Mouse (Mus musculus) midbrain, embryonic 14.5 days (tissue): ENCODE data around the gene Stom. TPM values are rescaled to one million over a fixed set of nuclear protein-coding genes. Genes with fewer than 3 reads are reported as not detected.

Source experiments
- ATAC-seq: fragments of 200-750 bp; cut with Nextera tagmentation; 2 replicates; pipeline ENCODE4 v1.8.0; 2017; ENCODE audit warnings: moderate number of reproducible peaks, moderate library complexity; ENCODE audit not compliant: low FRiP score, low TSS enrichment
- DNase-seq: peaks from one replicate; pipeline ENCODE4 v3.0.0-alpha.2; 2015
- H3K27ac ChIP-seq: fragments of 300-500 bp; sonication (generic); replicated peaks from 2 replicates; pipeline ENCODE4 v1.5.1; 2014; ENCODE audit warnings: mild to moderate bottlenecking, low read depth, low read length, moderate library complexity
- H3K27me3 ChIP-seq: fragments of 300-500 bp; sonication (generic); 2 replicates; pipeline ENCODE4 v1.6.1; 2014; ENCODE audit warnings: low read length, control low read depth, mixed read lengths; ENCODE audit not compliant: control insufficient read depth, insufficient read depth
- H3K36me3 ChIP-seq: fragments of 300-500 bp; sonication (generic); 2 replicates; pipeline ENCODE4 v1.6.1; 2014; ENCODE audit warnings: low read length, control low read depth; ENCODE audit not compliant: control insufficient read depth, insufficient read depth
- H3K4me1 ChIP-seq: fragments of 300-500 bp; sonication (generic); 2 replicates; pipeline ENCODE4 v1.6.1; 2014; ENCODE audit warnings: mild to moderate bottlenecking, antibody characterized with exemption, low read length, control low read depth; ENCODE audit not compliant: control insufficient read depth, insufficient read depth
- H3K4me2 ChIP-seq: fragments of 300-500 bp; sonication (generic); 2 replicates; pipeline ENCODE4 v1.6.1; 2014; ENCODE audit warnings: mild to moderate bottlenecking, low read length, moderate library complexity
- H3K4me3 ChIP-seq: fragments of 300-500 bp; sonication (generic); replicated peaks from 2 replicates; pipeline ENCODE4 v1.5.1; 2014; ENCODE audit warnings: low read depth, low read length
- H3K9ac ChIP-seq: fragments of 300-500 bp; sonication (generic); replicated peaks from 2 replicates; pipeline ENCODE4 v1.6.1; 2014; ENCODE audit warnings: mild to moderate bottlenecking, low read length, moderate library complexity
- H3K9me3 ChIP-seq: fragments of 300-500 bp; sonication (generic); 2 replicates; pipeline ENCODE4 v1.6.1; 2016; ENCODE audit warnings: low read length, control low read depth, mixed read lengths; ENCODE audit not compliant: control insufficient read depth
- WGBS: fragments of 180-500 bp; shearing (Covaris S2); extraction: QIAGEN DNeasy Blood & Tissue Kit; methylation state at CpG from one replicate; pipeline ENCODE4 v1.1.7; 2014; 5-methylcytosine and 5-hydroxymethylcytosine counted together
- polyA plus RNA-seq: library from polyadenylated mRNA; unstranded; fragments of >200 nt; fragmentation: Nextera tagmentation; extraction: Ambion mirVana; gene quantifications from 2 replicates; pipeline ENCODE4 v1.2.1, GENCODE M21; 2014

The Stom gene
- polyA plus RNA-seq, 1 experiment from 2014 or later = 11.2 TPM

- Histone ChIP-seq H3K36me3 (no peaks in the 10 kb centered on the region), H3K27ac (no peak overlapping the region), H3K4me3 (no peak overlapping the region), H3K9me3 (no peaks in the 10 kb centered on the region), H3K27me3 (no peaks in the 10 kb centered on the region), H3K4me2 (no peak overlapping the region), H3K4me1 (no peaks in the 10 kb centered on the region), H3K9ac (no peak overlapping the region)
- WGBS = 80% methylated on average over 1 of the region's 1 CpGs
- no peak for DNase-seq
- ATAC-seq = no peak
These were observed 28.6 kb downstream of the Stom start for GRCm38 (mm10) chr2:35308166-35308565.

- WGBS = 82% methylated on average over 13 of the region's 13 CpGs
- Histone ChIP-seq H3K4me3 (no peak overlapping the region), H3K4me2 (no peak overlapping the region), H3K27me3 (no peaks in the 10 kb centered on the region), H3K4me1 (no peaks in the 10 kb centered on the region), H3K9ac (no peak overlapping the region), H3K36me3 (no peaks in the 10 kb centered on the region), H3K9me3 (no peaks in the 10 kb centered on the region), H3K27ac (no peak overlapping the region)
- DNase-seq (no peak), ATAC-seq (no peak)
These were observed 34.5 kb downstream of the Stom start for GRCm38 (mm10) chr2:35302049-35302885.

- no peak for ATAC-seq
- Histone ChIP-seq H3K4me3 (no peak overlapping the region), H3K4me2 (no peak overlapping the region), H3K4me1 (no peaks in the 10 kb centered on the region), H3K9ac (no peak overlapping the region), H3K36me3 (no peaks in the 10 kb centered on the region), H3K27me3 (no peaks in the 10 kb centered on the region), H3K9me3 (no peaks in the 10 kb centered on the region), H3K27ac (no peak overlapping the region)
- no peak for DNase-seq
- WGBS = 93% methylated on average over 2 of the region's 2 CpGs
These were observed 37.3 kb downstream of the Stom start for GRCm38 (mm10) chr2:35299437-35299836.

- H3K9ac ChIP-seq = no peak overlapping the region
- H3K4me2 ChIP-seq = no peak overlapping the region
- DNase-seq (peak; percentile 91), ATAC-seq (peak; percentile 60)
- H3K27ac ChIP-seq = no peak overlapping the region
- H3K9me3 ChIP-seq = no peaks in the 10 kb centered on the region
- no peaks in the 10 kb centered on the region for H3K27me3 ChIP-seq
- no peaks in the 10 kb centered on the region for H3K4me1 ChIP-seq
- no peaks in the 10 kb centered on the region for H3K36me3 ChIP-seq
- WGBS = 29% methylated on average over 15 of the region's 15 CpGs
- no peak overlapping the region for H3K4me3 ChIP-seq
These were observed 39.0 kb downstream of the Stom start for GRCm38 (mm10) chr2:35297703-35298332.

- no peaks in the 10 kb centered on the region for H3K36me3 ChIP-seq
- H3K4me3 ChIP-seq = no peak overlapping the region
- no peak overlapping the region for H3K27ac ChIP-seq
- H3K4me2 ChIP-seq = no peak overlapping the region
- no peak for DNase-seq
- WGBS = 92% methylated on average over 8 of the region's 8 CpGs
- ATAC-seq = no peak
- H3K9ac ChIP-seq = no peak overlapping the region
- no peaks in the 10 kb centered on the region for H3K9me3 ChIP-seq
- H3K27me3 ChIP-seq = no peaks in the 10 kb centered on the region
- no peaks in the 10 kb centered on the region for H3K4me1 ChIP-seq
These were observed 43.5 kb downstream of the Stom start for GRCm38 (mm10) chr2:35293291-35293690.

GRCm38 (mm10) chr2:35292700-35293099, 44.1 kb downstream of the Stom start:
- no peaks in the 10 kb centered on the region for H3K9me3 ChIP-seq
- H3K9ac ChIP-seq = no peak overlapping the region
- H3K36me3 ChIP-seq = no peaks in the 10 kb centered on the region
- no peak overlapping the region for H3K27ac ChIP-seq
- no peaks in the 10 kb centered on the region for H3K27me3 ChIP-seq
- H3K4me2 ChIP-seq = no peak overlapping the region
- no peak for ATAC-seq
- no peak overlapping the region for H3K4me3 ChIP-seq
- H3K4me1 ChIP-seq = no peaks in the 10 kb centered on the region
- WGBS = 57% methylated on average over 3 of the region's 3 CpGs
- DNase-seq = no peak

- WGBS = 27% methylated on average over 3 of the region's 3 CpGs
- H3K36me3 ChIP-seq = no peaks in the 10 kb centered on the region
- H3K27me3 ChIP-seq = no peaks in the 10 kb centered on the region
- H3K4me2 ChIP-seq = no peak overlapping the region
- ATAC-seq (no peak), DNase-seq (peak; percentile 68)
- no peaks in the 10 kb centered on the region for H3K9me3 ChIP-seq
- no peak overlapping the region for H3K9ac ChIP-seq
- no peak overlapping the region for H3K27ac ChIP-seq
- H3K4me1 ChIP-seq = no peaks in the 10 kb centered on the region
- no peak overlapping the region for H3K4me3 ChIP-seq
These were observed 44.9 kb downstream of the Stom start for GRCm38 (mm10) chr2:35291856-35292255.

- ATAC-seq = peak; percentile 20
- Histone ChIP-seq H3K4me2 (no peak overlapping the region), H3K4me3 (no peak overlapping the region), H3K9me3 (no peaks in the 10 kb centered on the region), H3K9ac (no peak overlapping the region), H3K36me3 (no peaks in the 10 kb centered on the region), H3K27me3 (no peaks in the 10 kb centered on the region), H3K4me1 (no peaks in the 10 kb centered on the region), H3K27ac (no peak overlapping the region)
- 44% methylated on average over 13 of the region's 13 CpGs for WGBS
- peak; percentile 90 for DNase-seq
These were observed 47.8 kb downstream of the Stom start for GRCm38 (mm10) chr2:35288758-35289635.
